Mouse (Mus musculus) forebrain, embryonic 13.5 days (tissue): Measurements from ENCODE around the gene Gbf1. TPM values are rescaled to one million over a fixed set of nuclear protein-coding genes. Genes with fewer than 3 reads are reported as not detected.
"Not testable (repeated sequence)": the region's sequence is repeated elsewhere in the genome, so short reads cannot be mapped to it uniquely, and the experiment has no call there.

Source experiments
- ATAC-seq: fragments of 200-750 bp; cut with Nextera tagmentation; 2 replicates; pipeline ENCODE4 v1.8.0; 2017
- H3K27ac ChIP-seq: fragments of 300-500 bp; sonication (generic); 2 replicates; pipeline ENCODE4 v1.5.1; 2015; ENCODE audit warnings: inconsistent platforms, mild to moderate bottlenecking, moderate library complexity
- H3K27me3 ChIP-seq: fragments of 300-500 bp; sonication (generic); 2 replicates; pipeline ENCODE4 v1.6.1; 2015; ENCODE audit warnings: mild to moderate bottlenecking, inconsistent platforms
- H3K36me3 ChIP-seq: fragments of 300-500 bp; sonication (generic); 2 replicates; pipeline ENCODE4 v1.6.1; 2015; ENCODE audit warnings: mild to moderate bottlenecking, inconsistent platforms; ENCODE audit not compliant: poor library complexity, severe bottlenecking
- H3K4me1 ChIP-seq: fragments of 300-500 bp; sonication (generic); 2 replicates; pipeline ENCODE4 v1.6.1; 2015; ENCODE audit warnings: inconsistent platforms
- H3K4me2 ChIP-seq: fragments of 300-500 bp; sonication (generic); 2 replicates; pipeline ENCODE4 v1.6.1; 2015; ENCODE audit warnings: inconsistent platforms, mild to moderate bottlenecking, moderate library complexity
- H3K4me3 ChIP-seq: fragments of 300-500 bp; sonication (generic); 2 replicates; pipeline ENCODE4 v1.5.1; 2015; ENCODE audit warnings: mild to moderate bottlenecking, inconsistent platforms
- H3K9ac ChIP-seq: fragments of 300-500 bp; sonication (generic); 2 replicates; pipeline ENCODE4 v1.6.1; 2015; ENCODE audit warnings: mild to moderate bottlenecking, inconsistent platforms
- H3K9me3 ChIP-seq: fragments of 300-500 bp; sonication (generic); replicated peaks from 2 replicates; pipeline ENCODE4 v1.6.1; 2016; ENCODE audit warnings: inconsistent platforms
- WGBS: fragments of 180-500 bp; shearing (Covaris S2); methylation state at CpG from one replicate; pipeline ENCODE4 v1.1.7; 2015; 5-methylcytosine and 5-hydroxymethylcytosine counted together
- polyA plus RNA-seq: library from polyadenylated mRNA; unstranded; fragments of >200 nt; fragmentation: Nextera tagmentation; extraction: Ambion mirVana; gene quantifications from 2 replicates; pipeline ENCODE4 v1.2.1, GENCODE M21; 2015

Gene Gbf1
- polyA plus RNA-seq, 1 experiment from 2014 or later, result 54.4 TPM

GRCm38 (mm10) chr19:46149091-46149490 lies 3.2 kb upstream of the Gbf1 start:
- peaks cover 69% of the 10 kb centered on the region for H3K27me3 ChIP-seq
- H3K27ac ChIP-seq, result no peak overlapping the region
- no peaks in the 10 kb centered on the region for H3K9me3 ChIP-seq
- no peak for ATAC-seq
- peak overlapping the region; percentile 73; the same call in 1 of the 2 replicates for H3K4me2 ChIP-seq
- no peaks in the 10 kb centered on the region for H3K36me3 ChIP-seq
- 27% methylated on average over 12 of the region's 12 CpGs for WGBS
- peak overlapping the region; percentile 44 for H3K4me3 ChIP-seq
- peaks cover 29% of the 10 kb centered on the region for H3K4me1 ChIP-seq
- no peak overlapping the region for H3K9ac ChIP-seq

- no peak overlapping the region for H3K4me3 ChIP-seq
- no peaks in the 10 kb centered on the region for H3K9me3 ChIP-seq
- no peaks in the 10 kb centered on the region for H3K27me3 ChIP-seq
- no peak overlapping the region for H3K27ac ChIP-seq
- H3K4me2 ChIP-seq, result no peak overlapping the region
- WGBS, result 95% methylated on average over 3 of the region's 3 CpGs
- no peak for ATAC-seq
- H3K9ac ChIP-seq, result no peak overlapping the region
- H3K4me1 ChIP-seq, result no peaks in the 10 kb centered on the region
- H3K36me3 ChIP-seq, result peaks cover 36% of the 10 kb centered on the region
Measured at GRCm38 (mm10) chr19:46165950-46166349, 13.6 kb downstream of the Gbf1 start.

- not testable (repeated sequence) for H3K4me2 ChIP-seq, H3K4me3 ChIP-seq, H3K27me3 ChIP-seq, ATAC-seq, H3K4me1 ChIP-seq, H3K9me3 ChIP-seq, H3K9ac ChIP-seq, H3K27ac ChIP-seq
- WGBS, result 75% methylated on average over 1 of the region's 2 CpGs
- peaks cover 43% of the 10 kb centered on the region for H3K36me3 ChIP-seq
Measured at GRCm38 (mm10) chr19:46167169-46167568, 14.9 kb downstream of the Gbf1 start.

GRCm38 (mm10) chr19:46169396-46169795 lies 17.1 kb downstream of the Gbf1 start:
- Histone ChIP-seq H3K9me3 (no peaks in the 10 kb centered on the region), H3K27me3 (no peaks in the 10 kb centered on the region), H3K4me1 (no peaks in the 10 kb centered on the region), H3K4me2 (no peak overlapping the region), H3K4me3 (no peak overlapping the region), H3K27ac (no peak overlapping the region), H3K9ac (no peak overlapping the region), H3K36me3 (peaks cover 40% of the 10 kb centered on the region)
- ATAC-seq, result no peak
- 73% methylated on average over 3 of the region's 3 CpGs for WGBS

- H3K9ac ChIP-seq, result no peak overlapping the region
- WGBS, result 66% methylated on average over 1 of the region's 1 CpGs
Measured at GRCm38 (mm10) chr19:46169913-46170312, 17.6 kb downstream of the Gbf1 start.

GRCm38 (mm10) chr19:46172541-46172940 lies 20.2 kb downstream of the Gbf1 start:
- Histone ChIP-seq H3K4me3 (no peak overlapping the region), H3K27me3 (no peaks in the 10 kb centered on the region), H3K9me3 (no peaks in the 10 kb centered on the region), H3K4me1 (peaks cover 6% of the 10 kb centered on the region), H3K4me2 (no peak overlapping the region), H3K9ac (no peak overlapping the region), H3K36me3 (peaks cover 20% of the 10 kb centered on the region), H3K27ac (no peak overlapping the region)
- no peak for ATAC-seq
- 90% methylated on average over 5 of the region's 5 CpGs for WGBS

More at GRCm38 (mm10) chr19:46169913-46170312, 17.6 kb downstream of the Gbf1 start:
- Histone ChIP-seq H3K4me2 (no peak overlapping the region), H3K27ac (no peak overlapping the region), H3K27me3 (no peaks in the 10 kb centered on the region), H3K4me3 (no peak overlapping the region), H3K9me3 (no peaks in the 10 kb centered on the region), H3K36me3 (peaks cover 36% of the 10 kb centered on the region), H3K4me1 (no peaks in the 10 kb centered on the region)
- ATAC-seq, result no peak

- ATAC-seq, result no peak
- peaks cover 17% of the 10 kb centered on the region for H3K36me3 ChIP-seq
- no peak overlapping the region for H3K4me2 ChIP-seq
- no peak overlapping the region for H3K9ac ChIP-seq
- H3K27ac ChIP-seq, result no peak overlapping the region
- no peaks in the 10 kb centered on the region for H3K9me3 ChIP-seq
- H3K4me1 ChIP-seq, result peaks cover 12% of the 10 kb centered on the region
- no peak overlapping the region for H3K4me3 ChIP-seq
- H3K27me3 ChIP-seq, result no peaks in the 10 kb centered on the region
Measured at GRCm38 (mm10) chr19:46175173-46175572, 22.9 kb downstream of the Gbf1 start.

GRCm38 (mm10) chr19:46177046-46177445 lies 24.7 kb downstream of the Gbf1 start:
- 47% methylated on average over 5 of the region's 5 CpGs for WGBS
- H3K27ac ChIP-seq, result no peak overlapping the region; the same call in 1 of the 2 replicates
- no peak for ATAC-seq

GRCm38 (mm10) chr19:46180274-46180673 lies 28.0 kb downstream of the Gbf1 start:
- no peak for ATAC-seq
- Histone ChIP-seq H3K4me1 (peaks cover 12% of the 10 kb centered on the region), H3K4me2 (no peak overlapping the region), H3K4me3 (no peak overlapping the region), H3K9me3 (no peaks in the 10 kb centered on the region), H3K27me3 (no peaks in the 10 kb centered on the region), H3K9ac (no peak overlapping the region), H3K27ac (no peak overlapping the region), H3K36me3 (peaks cover 7% of the 10 kb centered on the region; the same call in 1 of the 2 replicates)
- WGBS, result 94% methylated on average over 2 of the region's 2 CpGs

More at GRCm38 (mm10) chr19:46177046-46177445, 24.7 kb downstream of the Gbf1 start:
- Histone ChIP-seq H3K27me3 (no peaks in the 10 kb centered on the region), H3K4me1 (peaks cover 12% of the 10 kb centered on the region), H3K36me3 (peaks cover 6% of the 10 kb centered on the region), H3K4me3 (no peak overlapping the region), H3K9me3 (no peaks in the 10 kb centered on the region), H3K4me2 (no peak overlapping the region), H3K9ac (no peak overlapping the region)

- Histone ChIP-seq H3K4me3 (no peak overlapping the region), H3K36me3 (peaks cover 7% of the 10 kb centered on the region; the same call in 1 of the 2 replicates), H3K27me3 (no peaks in the 10 kb centered on the region), H3K4me2 (no peak overlapping the region), H3K9me3 (no peaks in the 10 kb centered on the region), H3K4me1 (peaks cover 6% of the 10 kb centered on the region), H3K27ac (no peak overlapping the region), H3K9ac (no peak overlapping the region)
- ATAC-seq, result no peak
- WGBS, result 93% methylated on average over 3 of the region's 3 CpGs
Measured at GRCm38 (mm10) chr19:46182241-46182640, 29.9 kb downstream of the Gbf1 start.

GRCm38 (mm10) chr19:46186611-46187010 lies 34.3 kb downstream of the Gbf1 start:
- ATAC-seq, result no peak
- no peak overlapping the region for H3K9ac ChIP-seq
- no peaks in the 10 kb centered on the region for H3K4me1 ChIP-seq
- no peaks in the 10 kb centered on the region for H3K27me3 ChIP-seq
- no peak overlapping the region for H3K4me3 ChIP-seq
- peaks cover 7% of the 10 kb centered on the region; the same call in 1 of the 2 replicates for H3K36me3 ChIP-seq
- no peaks in the 10 kb centered on the region for H3K9me3 ChIP-seq
- H3K4me2 ChIP-seq, result no peak overlapping the region
- H3K27ac ChIP-seq, result no peak overlapping the region
- 66% methylated on average over 3 of the region's 3 CpGs for WGBS

GRCm38 (mm10) chr19:46187203-46187602 lies 34.9 kb downstream of the Gbf1 start:
- Histone ChIP-seq H3K4me1 (no peaks in the 10 kb centered on the region), H3K4me3 (no peak overlapping the region), H3K27me3 (no peaks in the 10 kb centered on the region), H3K36me3 (peaks cover 5% of the 10 kb centered on the region; the same call in 1 of the 2 replicates), H3K9me3 (no peaks in the 10 kb centered on the region), H3K9ac (no peak overlapping the region), H3K27ac (no peak overlapping the region), H3K4me2 (no peak overlapping the region)
- 84% methylated on average over 2 of the region's 2 CpGs for WGBS
- ATAC-seq, result no peak

GRCm38 (mm10) chr19:46198293-46198692 lies 46.0 kb downstream of the Gbf1 start:
- Histone ChIP-seq H3K4me3 (no peak overlapping the region), H3K4me2 (no peak overlapping the region), H3K36me3 (no peaks in the 10 kb centered on the region), H3K9ac (no peak overlapping the region), H3K4me1 (no peaks in the 10 kb centered on the region), H3K9me3 (no peaks in the 10 kb centered on the region), H3K27ac (no peak overlapping the region), H3K27me3 (no peaks in the 10 kb centered on the region)
- WGBS, result 90% methylated on average over 3 of the region's 3 CpGs
- no peak for ATAC-seq
